Mouse (Mus musculus) midbrain, postnatal 0 days (tissue): ENCODE data around the gene Gm4553. TPM values are rescaled to one million over a fixed set of nuclear protein-coding genes. Genes with fewer than 3 reads are reported as not detected.
"Not testable (repeated sequence)": the region's sequence is repeated elsewhere in the genome, so short reads cannot be mapped to it uniquely, and the experiment has no call there.

ENCODE experiments used
- ATAC-seq: fragments of 200-750 bp; cut with Nextera tagmentation; 2 replicates; pipeline ENCODE4 v1.8.0; 2017; ENCODE audit warnings: moderate number of reproducible peaks, mild to moderate bottlenecking, moderate TSS enrichment, moderate library complexity; ENCODE audit not compliant: low FRiP score
- DNase-seq: peaks from one replicate; pipeline ENCODE4 v3.0.0-alpha.2; 2015; ENCODE audit warnings: low spot score
- H3K27ac ChIP-seq: fragments of 300-500 bp; sonication (generic); 2 replicates; pipeline ENCODE4 v1.5.1; 2014; ENCODE audit warnings: low read depth, mild to moderate bottlenecking, low read length, mixed read lengths
- H3K27me3 ChIP-seq: fragments of 300-500 bp; sonication (generic); 2 replicates; pipeline ENCODE4 v1.6.1; 2014; ENCODE audit warnings: low read length, control low read depth, mixed read lengths; ENCODE audit not compliant: insufficient read depth
- H3K36me3 ChIP-seq: fragments of 300-500 bp; sonication (generic); 2 replicates; pipeline ENCODE4 v1.6.1; 2014; ENCODE audit warnings: low read length, control low read depth, mixed read lengths; ENCODE audit not compliant: insufficient read depth
- H3K4me1 ChIP-seq: fragments of 300-500 bp; sonication (generic); 2 replicates; pipeline ENCODE4 v1.6.1; 2014; ENCODE audit warnings: mild to moderate bottlenecking, control low read depth, antibody characterized with exemption, low read length, mixed read lengths; ENCODE audit not compliant: insufficient read depth
- H3K4me2 ChIP-seq: fragments of 300-500 bp; sonication (generic); 2 replicates; pipeline ENCODE4 v1.6.1; 2014; ENCODE audit warnings: low read depth, mild to moderate bottlenecking, low read length, mixed read lengths; ENCODE audit not compliant: poor library complexity, severe bottlenecking
- H3K4me3 ChIP-seq: fragments of 300-500 bp; sonication (generic); 2 replicates; pipeline ENCODE4 v1.5.1; 2014; ENCODE audit warnings: low read depth, mild to moderate bottlenecking, low read length, moderate library complexity
- H3K9ac ChIP-seq: fragments of 300-500 bp; sonication (generic); replicated peaks from 2 replicates; pipeline ENCODE4 v1.6.1; 2014; ENCODE audit warnings: mild to moderate bottlenecking, low read length, moderate library complexity, mixed read lengths; ENCODE audit not compliant: poor library complexity, severe bottlenecking
- H3K9me3 ChIP-seq: fragments of 300-500 bp; sonication (generic); 2 replicates; pipeline ENCODE4 v1.6.1; 2016; ENCODE audit warnings: low read length, control low read depth
- CTCF ChIP-seq: IDR thresholded peaks from 2 replicates; pipeline ENCODE4 v1.5.1; 2016; ENCODE audit warnings: antibody characterized with exemption, mild to moderate bottlenecking
- WGBS: fragments of 180-500 bp; shearing (Covaris S2); extraction: QIAGEN DNeasy Blood & Tissue Kit; methylation state at CpG from one replicate; pipeline ENCODE4 v1.1.7; 2014; 5-methylcytosine and 5-hydroxymethylcytosine counted together
- polyA plus RNA-seq: library from polyadenylated mRNA; unstranded; fragments of >200 nt; fragmentation: Nextera tagmentation; extraction: Ambion mirVana; gene quantifications from 2 replicates; pipeline ENCODE4 v1.2.1, GENCODE M21; 2015
- total RNA-seq: library from RNA; depleted of rRNA; stranded (reverse); fragments of >200 nt; gene quantifications from 2 replicates; pipeline ENCODE4 v1.2.3, GENCODE M21; 2014; rRNA removed

Gene Gm4553
- total and polyA plus RNA-seq, 2 experiments from 2014 or later: not detected

DNA sequence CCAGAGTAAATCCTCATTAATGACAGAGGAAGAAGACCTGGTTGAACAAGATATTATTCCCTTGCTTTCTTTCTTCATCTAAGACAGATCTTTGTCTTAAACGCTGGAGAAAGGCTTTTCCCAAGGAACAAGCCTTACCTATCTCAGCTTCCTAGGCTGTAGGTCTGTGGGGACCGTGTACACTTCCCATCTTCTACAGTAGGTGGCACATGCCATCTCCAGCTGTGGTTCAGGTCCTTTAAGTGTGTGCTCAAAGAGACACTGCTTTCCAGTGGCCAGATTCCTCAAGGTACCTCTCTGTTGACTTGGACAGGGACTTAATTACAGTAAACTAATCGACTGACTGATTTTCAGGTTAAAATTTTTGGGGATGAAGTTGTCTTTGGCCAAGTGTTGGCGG, 36.7 kb downstream of the Gm4553 start:
- Histone ChIP-seq H3K27me3 (no peaks in the 10 kb centered on the region), H3K9me3 (no peaks in the 10 kb centered on the region), H3K4me1 (no peaks in the 10 kb centered on the region), H3K36me3 (no peaks in the 10 kb centered on the region), H3K27ac (no peak overlapping the region), H3K9ac (no peak overlapping the region), H3K4me2 (no peak overlapping the region), H3K4me3 (no peak overlapping the region)
- WGBS: 66% methylated on average over 4 of the region's 4 CpGs
- TF ChIP-seq CTCF: peak; percentile 31
- ATAC-seq (no peak), DNase-seq (no peak)

DNA sequence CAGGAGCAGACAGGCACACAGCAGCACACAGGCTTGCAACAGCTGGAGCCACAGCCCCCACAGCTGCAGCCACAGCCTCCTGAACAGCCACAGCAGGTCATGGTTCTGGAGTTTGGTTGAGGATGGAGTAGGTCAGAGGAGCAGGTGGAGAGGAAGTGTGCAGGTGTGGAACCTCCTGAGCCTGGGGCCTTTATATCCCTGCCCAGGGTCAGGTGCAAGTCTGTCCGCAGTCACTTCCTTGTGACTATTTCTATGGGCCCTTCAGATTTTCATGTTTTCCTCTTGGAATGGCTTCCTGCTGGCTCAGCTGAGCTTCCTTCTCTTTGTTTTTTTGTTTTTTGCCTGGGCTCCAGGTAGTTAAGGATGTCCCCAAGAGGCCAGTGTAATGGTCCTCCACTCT, 44.9 kb downstream of the Gm4553 start, which contains the start of gene Gm45618:
Gene Gm45618 (minus strand): TSS at position 101 of the 400 bp plus-strand sequence.
- H3K4me3 ChIP-seq, H3K4me1 ChIP-seq, H3K36me3 ChIP-seq, DNase-seq, ATAC-seq, H3K9me3 ChIP-seq, H3K9ac ChIP-seq, H3K27me3 ChIP-seq, H3K27ac ChIP-seq, H3K4me2 ChIP-seq: not testable (repeated sequence)
- WGBS: 77% methylated on average over 1 of the region's 1 CpGs

DNA sequence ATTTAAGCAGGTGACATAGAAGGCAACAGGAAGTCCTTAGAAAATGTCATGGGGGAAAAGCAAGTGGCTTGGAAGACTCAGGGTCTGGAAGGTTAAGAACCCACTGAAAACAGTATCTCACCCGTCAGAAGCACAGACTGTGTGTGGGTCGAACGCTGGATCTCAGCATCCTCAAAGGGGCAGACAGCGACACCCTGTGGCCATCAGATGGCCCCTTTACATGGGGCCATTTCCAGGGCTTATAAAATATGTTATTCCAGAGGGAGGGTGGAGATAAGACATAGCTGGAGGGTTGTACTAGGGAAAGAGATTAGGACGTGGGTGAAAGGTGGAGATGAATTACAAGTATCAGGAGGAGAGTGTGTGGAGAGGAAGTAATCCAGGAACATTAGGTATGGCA, 45.9 kb downstream of the Gm4553 start:
- H3K4me2 ChIP-seq: no peak overlapping the region
- no peak for ATAC-seq
- 24% methylated on average over 5 of the region's 5 CpGs for WGBS
- DNase-seq: peak; percentile 12
- no peaks in the 10 kb centered on the region for H3K9me3 ChIP-seq
- no peaks in the 10 kb centered on the region for H3K4me1 ChIP-seq
- no peak overlapping the region for H3K9ac ChIP-seq
- no peaks in the 10 kb centered on the region for H3K27me3 ChIP-seq
- H3K36me3 ChIP-seq: no peaks in the 10 kb centered on the region
- no peak overlapping the region for H3K4me3 ChIP-seq
- peak; percentile 65 for TF ChIP-seq CTCF
- no peak overlapping the region for H3K27ac ChIP-seq

Other genes with a start within 250 kb of the Gm4553 start
- gene Tollip, start 247.2 kb downstream of the Gm4553 start, total RNA-seq: 99.4 and 110 TPM in 2 replicates
- gene Tollip, start 247.2 kb downstream of the Gm4553 start, polyA plus RNA-seq: 78.0 and 81.3 TPM in 2 replicates
- gene Brsk2, start 216.0 kb downstream of the Gm4553 start, total RNA-seq: 137 and 159 TPM in 2 replicates
- gene Brsk2, start 216.0 kb downstream of the Gm4553 start, polyA plus RNA-seq: 18.9 and 20.1 TPM in 2 replicates
- gene Mob2, start 104.7 kb downstream of the Gm4553 start, total RNA-seq: 27.4 and 31.6 TPM in 2 replicates
- gene Mob2, start 104.7 kb downstream of the Gm4553 start, polyA plus RNA-seq: 38.0 and 41.3 TPM in 2 replicates
- gene Dusp8, start 69.9 kb downstream of the Gm4553 start, total RNA-seq: 144 and 175 TPM in 2 replicates
- gene Dusp8, start 69.9 kb downstream of the Gm4553 start, polyA plus RNA-seq: 94.2 and 99.9 TPM in 2 replicates
- not detected in 2 replicates for gene Gm45618, start 45.0 kb downstream of the Gm4553 start, total RNA-seq
- gene Gm45618, start 45.0 kb downstream of the Gm4553 start, polyA plus RNA-seq: not detected in 2 replicates
- not detected in 2 replicates for gene Gm39115, start 29.7 kb downstream of the Gm4553 start, total RNA-seq
- not detected in 2 replicates for gene Gm39115, start 29.7 kb downstream of the Gm4553 start, polyA plus RNA-seq
- not detected in 2 replicates for gene Gm45337, start 21.1 kb downstream of the Gm4553 start, total RNA-seq
- not detected in 2 replicates for gene Gm45337, start 21.1 kb downstream of the Gm4553 start, polyA plus RNA-seq
- gene Gm29735, start 8.6 kb downstream of the Gm4553 start, total RNA-seq: not detected in 2 replicates
- not detected in 2 replicates for gene Gm29735, start 8.6 kb downstream of the Gm4553 start, polyA plus RNA-seq
- not detected in 2 replicates for gene Krtap5-2, start 10.3 kb upstream of the Gm4553 start, total RNA-seq
- not detected in 2 replicates for gene Krtap5-2, start 10.3 kb upstream of the Gm4553 start, polyA plus RNA-seq
- gene Gm10153, start 24.6 kb upstream of the Gm4553 start, total RNA-seq: not detected in 2 replicates
- not detected in 2 replicates for gene Gm10153, start 24.6 kb upstream of the Gm4553 start, polyA plus RNA-seq
- gene Krtap5-3, start 35.6 kb upstream of the Gm4553 start, total RNA-seq: not detected in 2 replicates
- gene Krtap5-3, start 35.6 kb upstream of the Gm4553 start, polyA plus RNA-seq: not detected in 2 replicates
- gene Gm7579, start 46.1 kb upstream of the Gm4553 start, total RNA-seq: not detected in 2 replicates
- gene Gm7579, start 46.1 kb upstream of the Gm4553 start, polyA plus RNA-seq: not detected in 2 replicates
- not detected in 2 replicates for gene Krtap5-5, start 64.2 kb upstream of the Gm4553 start, total RNA-seq
- gene Krtap5-5, start 64.2 kb upstream of the Gm4553 start, polyA plus RNA-seq: not detected in 2 replicates
- gene Gm40460, start 75.3 kb upstream of the Gm4553 start, total RNA-seq: not detected in 2 replicates
- not detected in 2 replicates for gene Gm40460, start 75.3 kb upstream of the Gm4553 start, polyA plus RNA-seq
- not detected in 2 replicates for gene Gm2431, start 92.6 kb upstream of the Gm4553 start, total RNA-seq
- gene Gm2431, start 92.6 kb upstream of the Gm4553 start, polyA plus RNA-seq: not detected in 2 replicates
- gene Gm4559, start 108.6 kb upstream of the Gm4553 start, total RNA-seq: not detected in 2 replicates
- not detected in 2 replicates for gene Gm4559, start 108.6 kb upstream of the Gm4553 start, polyA plus RNA-seq
- gene Krtap5-1, start 131.4 kb upstream of the Gm4553 start, total RNA-seq: not detected in 2 replicates
- gene Krtap5-1, start 131.4 kb upstream of the Gm4553 start, polyA plus RNA-seq: not detected in 2 replicates
- not detected in 2 replicates for gene Krtap5-4, start 137.8 kb upstream of the Gm4553 start, total RNA-seq
- not detected in 2 replicates for gene Krtap5-4, start 137.8 kb upstream of the Gm4553 start, polyA plus RNA-seq
- gene Ifitm10, start 208.0 kb upstream of the Gm4553 start, total RNA-seq: 16.4 and 21.8 TPM in 2 replicates
- gene Ifitm10, start 208.0 kb upstream of the Gm4553 start, polyA plus RNA-seq: 20.8 and 23.5 TPM in 2 replicates
- gene Gm49369, start 216.9 kb upstream of the Gm4553 start, total RNA-seq: 3.3 TPM in 1 of 2 replicates, not detected in the other
- not detected in 2 replicates for gene Gm49369, start 216.9 kb upstream of the Gm4553 start, polyA plus RNA-seq
- gene Ctsd, start 222.3 kb upstream of the Gm4553 start, total RNA-seq: 520 and 652 TPM in 2 replicates
- gene Ctsd, start 222.3 kb upstream of the Gm4553 start, polyA plus RNA-seq: 320 and 345 TPM in 2 replicates